Mouse (Mus musculus): Measurements from ENCODE around the gene Hnrnpm.
A peak's percentile ranks its signal among the peaks of the same experiment; 100 is the strongest.
"Not testable (repeated sequence)": the region's sequence is repeated elsewhere in the genome, so short reads cannot be mapped to it uniquely, and the experiment has no call there.

Hnrnpm gene

GRCm38 (mm10) chr17:33686760-33687159 lies at the start of gene Hnrnpm:
Gene Hnrnpm (minus strand): TSS chr17:33686860.
- no peak for DNase-seq

GRCm38 (mm10) chr17:33733526-33733925 lies 46.9 kb upstream of the Hnrnpm start:
- not testable (repeated sequence) for DNase-seq

- DNase-seq: not testable (repeated sequence)
Measured at GRCm38 (mm10) chr17:33732556-33733083, 46.0 kb upstream of the Hnrnpm start.

- DNase-seq: no peak
Measured at GRCm38 (mm10) chr17:33729215-33729614, 42.6 kb upstream of the Hnrnpm start.

- no peak for DNase-seq
Measured at GRCm38 (mm10) chr17:33728396-33728795, 41.7 kb upstream of the Hnrnpm start.

GRCm38 (mm10) chr17:33719736-33720378 lies 33.2 kb upstream of the Hnrnpm start:
- DNase-seq: no peak

- peak; percentile 12 for DNase-seq
Measured at GRCm38 (mm10) chr17:33718944-33719725, 32.5 kb upstream of the Hnrnpm start.

GRCm38 (mm10) chr17:33718384-33718881 lies 31.8 kb upstream of the Hnrnpm start, which contains the start of gene March2:
Gene March2 (minus strand): TSS chr17:33718670.
- DNase-seq: peak; percentile 96

- DNase-seq: no peak
Measured at GRCm38 (mm10) chr17:33717982-33718381, 31.3 kb upstream of the Hnrnpm start.

- no peak for DNase-seq
Measured at GRCm38 (mm10) chr17:33717246-33717645, 30.6 kb upstream of the Hnrnpm start.

- DNase-seq: no peak
Measured at GRCm38 (mm10) chr17:33714779-33715178, 28.1 kb upstream of the Hnrnpm start.

GRCm38 (mm10) chr17:33713271-33713670 lies 26.6 kb upstream of the Hnrnpm start:
- no peak for DNase-seq

- DNase-seq: no peak
Measured at GRCm38 (mm10) chr17:33709834-33710233, 23.2 kb upstream of the Hnrnpm start.

GRCm38 (mm10) chr17:33703091-33703490 lies 16.4 kb upstream of the Hnrnpm start:
- DNase-seq: no peak

- DNase-seq: no peak
Measured at GRCm38 (mm10) chr17:33702178-33702577, 15.5 kb upstream of the Hnrnpm start.

GRCm38 (mm10) chr17:33695471-33695870 lies 8.8 kb upstream of the Hnrnpm start:
- DNase-seq: no peak

- peak; percentile 97 for DNase-seq
Measured at GRCm38 (mm10) chr17:33685249-33685653, 1.4 kb downstream of the Hnrnpm start.

GRCm38 (mm10) chr17:33684671-33685231 lies 1.9 kb downstream of the Hnrnpm start:
- DNase-seq: no peak

GRCm38 (mm10) chr17:33681767-33682166 lies 4.9 kb downstream of the Hnrnpm start:
- no peak for DNase-seq

- no peak for DNase-seq
Measured at GRCm38 (mm10) chr17:33678771-33679170, 7.9 kb downstream of the Hnrnpm start.

GRCm38 (mm10) chr17:33676086-33676485 lies 10.6 kb downstream of the Hnrnpm start:
- no peak for DNase-seq

- DNase-seq: no peak
Measured at GRCm38 (mm10) chr17:33675452-33675851, 11.2 kb downstream of the Hnrnpm start.

GRCm38 (mm10) chr17:33673837-33674236 lies 12.8 kb downstream of the Hnrnpm start:
- no peak for DNase-seq
